Mouse (Mus musculus): Measurements from ENCODE around the gene Nr1i3. TPM values are rescaled to one million over a fixed set of nuclear protein-coding genes. Genes with fewer than 3 reads are reported as not detected.

Nr1i3 gene
- polyA plus RNA-seq (2014; fragmentation: Nextera tagmentation; extraction: Ambion mirVana) = 0.23 TPM in 1 of 2 replicates, not detected in the other

DNA sequence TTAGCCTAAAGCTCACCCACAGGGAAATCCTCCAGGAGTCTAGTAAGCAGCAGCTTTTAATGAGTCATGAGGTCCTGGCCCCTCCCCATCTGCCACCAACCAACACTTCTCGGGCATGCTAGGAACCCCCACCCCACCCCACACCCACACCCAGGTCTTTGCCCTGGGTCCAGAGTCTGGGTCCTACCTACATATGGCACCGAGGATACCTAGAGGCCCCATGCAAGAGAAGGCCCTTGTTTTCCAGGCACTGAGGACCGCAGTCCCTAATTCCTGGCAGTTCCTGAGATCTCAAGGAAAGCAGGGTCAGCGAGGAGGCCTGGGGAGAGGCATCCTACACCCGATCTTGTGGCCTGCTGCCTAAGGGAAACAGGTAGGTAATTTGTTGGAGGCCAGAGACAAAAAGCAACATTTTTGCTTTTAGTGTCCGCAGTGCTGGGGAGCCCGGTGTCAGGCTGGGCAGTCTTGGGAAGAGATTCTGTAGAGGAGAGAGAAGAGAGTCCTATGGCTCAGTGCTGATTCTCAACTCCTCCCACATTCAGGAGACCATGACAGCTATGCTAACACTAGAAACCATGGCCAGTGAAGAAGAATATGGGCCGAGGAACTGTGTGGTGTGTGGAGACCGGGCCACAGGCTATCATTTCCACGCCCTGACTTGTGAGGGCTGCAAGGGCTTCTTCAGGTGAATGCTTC, at the start of gene Nr1i3:
Gene Nr1i3 (plus strand): TSS at position 170 of the 696 bp plus-strand sequence.
- Histone ChIP-seq H3K4me3 (ENCODE audit: low read depth, low read length) (no peak within 1 kb of the TSS), H3K9ac (ENCODE audit: low read length) (no peak within 1 kb of the TSS), H3K9me3 (ENCODE audit: control insufficient read depth, low read length) (no peaks in the 10 kb centered on the region), H3K27ac (ENCODE audit: low read depth, low read length) (no peak within 1 kb of the TSS), H3K36me3 (ENCODE audit: control insufficient read depth, insufficient read depth, low read length) (no peaks in the 10 kb centered on the region), H3K4me1 (ENCODE audit: control insufficient read depth, insufficient read depth, low read length) (no peaks in the 10 kb centered on the region), H3K4me2 (ENCODE audit: low read depth) (no peak within 1 kb of the TSS), H3K27me3 (ENCODE audit: control insufficient read depth, insufficient read depth, low read length) (no peaks in the 10 kb centered on the region)
- DNase-seq (ENCODE audit: low spot score) (no peak), ATAC-seq (ENCODE audit: insufficient read depth, low FRiP score, low TSS enrichment) (no peak)
- 75% methylated on average over 10 of the region's 10 CpGs for WGBS

DNA sequence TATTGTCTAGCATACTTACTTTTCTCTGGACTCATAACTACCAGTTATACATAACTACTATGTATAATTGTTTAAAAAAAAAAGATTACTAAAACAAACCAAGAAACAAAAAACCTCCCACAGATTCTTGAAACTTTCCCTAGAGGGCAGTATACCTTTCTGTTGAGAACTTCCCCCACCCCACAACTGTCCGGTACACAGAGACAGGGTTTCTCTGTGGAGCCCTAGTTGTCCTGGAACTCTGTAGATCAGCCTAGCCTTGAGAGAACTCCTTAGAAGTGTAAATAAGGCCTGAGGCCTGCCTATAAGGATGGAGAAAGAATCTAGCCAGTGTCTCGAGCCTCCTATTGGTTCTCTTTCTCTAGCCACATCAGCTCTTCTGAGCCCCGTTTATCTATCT, 49.5 kb upstream of the Nr1i3 start:
- H3K27ac ChIP-seq (ENCODE audit: low read depth, low read length) = no peak overlapping the region
- no peak for ATAC-seq (ENCODE audit: insufficient read depth, low FRiP score, low TSS enrichment)
- H3K9me3 ChIP-seq (ENCODE audit: control insufficient read depth, low read length) = no peaks in the 10 kb centered on the region
- no peak overlapping the region for H3K4me2 ChIP-seq (ENCODE audit: low read depth)
- WGBS = 29% methylated on average over 3 of the region's 3 CpGs
- H3K9ac ChIP-seq (ENCODE audit: low read length) = no peak overlapping the region
- no peak overlapping the region for H3K4me3 ChIP-seq (ENCODE audit: low read depth, low read length)
- peaks cover 11% of the 10 kb centered on the region for H3K27me3 ChIP-seq (ENCODE audit: control insufficient read depth, insufficient read depth, low read length)
- H3K4me1 ChIP-seq (ENCODE audit: control insufficient read depth, insufficient read depth, low read length) = no peaks in the 10 kb centered on the region
- DNase-seq (ENCODE audit: low spot score) = no peak
- no peaks in the 10 kb centered on the region for H3K36me3 ChIP-seq (ENCODE audit: control insufficient read depth, insufficient read depth, low read length)

DNA sequence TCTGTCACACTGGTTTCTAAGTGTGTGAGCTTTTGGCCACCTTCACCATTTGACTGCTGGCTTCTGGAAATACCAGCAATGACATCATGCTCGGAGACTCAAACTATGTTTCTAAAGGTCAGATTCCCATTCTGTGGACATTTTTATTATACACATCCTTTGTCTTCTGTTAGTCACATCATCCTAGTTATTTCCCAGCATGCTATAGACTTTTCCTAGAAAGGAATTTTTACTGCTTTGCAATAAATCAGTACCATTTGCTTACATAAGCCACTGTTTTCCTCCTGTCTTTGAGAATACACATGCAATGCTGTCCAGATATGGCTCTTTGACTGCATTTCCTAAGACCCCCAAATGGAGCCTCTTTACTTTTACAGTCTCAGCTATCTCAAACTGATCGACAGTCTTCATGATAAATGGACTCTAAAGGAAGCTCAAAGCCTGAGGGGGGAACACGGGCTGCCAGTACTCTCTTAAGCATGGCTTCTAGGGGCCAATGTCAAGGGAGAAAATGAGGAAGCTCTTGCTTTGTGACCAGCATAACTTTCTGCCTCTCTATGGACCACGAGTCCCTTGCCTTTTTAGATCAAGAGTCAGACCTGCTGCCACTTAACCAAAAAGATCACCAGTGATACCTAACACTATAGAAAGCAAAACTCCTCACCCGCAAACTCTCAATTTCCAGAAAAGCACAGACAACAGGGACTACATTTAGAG, 48.0 kb upstream of the Nr1i3 start:
- no peaks in the 10 kb centered on the region for H3K9me3 ChIP-seq (ENCODE audit: control insufficient read depth, low read length)
- no peak overlapping the region for H3K4me3 ChIP-seq (ENCODE audit: low read depth, low read length)
- H3K27ac ChIP-seq (ENCODE audit: low read depth, low read length) = no peak overlapping the region
- no peak for ATAC-seq (ENCODE audit: insufficient read depth, low FRiP score, low TSS enrichment)
- no peaks in the 10 kb centered on the region for H3K36me3 ChIP-seq (ENCODE audit: control insufficient read depth, insufficient read depth, low read length)
- peaks cover 3% of the 10 kb centered on the region; the same call in 1 of the 2 replicates for H3K27me3 ChIP-seq (ENCODE audit: control insufficient read depth, insufficient read depth, low read length)
- no peaks in the 10 kb centered on the region for H3K4me1 ChIP-seq (ENCODE audit: control insufficient read depth, insufficient read depth, low read length)
- no peak for DNase-seq (ENCODE audit: low spot score)
- H3K4me2 ChIP-seq (ENCODE audit: low read depth) = no peak overlapping the region
- H3K9ac ChIP-seq (ENCODE audit: low read length) = no peak overlapping the region
- 77% methylated on average over 5 of the region's 5 CpGs for WGBS

DNA sequence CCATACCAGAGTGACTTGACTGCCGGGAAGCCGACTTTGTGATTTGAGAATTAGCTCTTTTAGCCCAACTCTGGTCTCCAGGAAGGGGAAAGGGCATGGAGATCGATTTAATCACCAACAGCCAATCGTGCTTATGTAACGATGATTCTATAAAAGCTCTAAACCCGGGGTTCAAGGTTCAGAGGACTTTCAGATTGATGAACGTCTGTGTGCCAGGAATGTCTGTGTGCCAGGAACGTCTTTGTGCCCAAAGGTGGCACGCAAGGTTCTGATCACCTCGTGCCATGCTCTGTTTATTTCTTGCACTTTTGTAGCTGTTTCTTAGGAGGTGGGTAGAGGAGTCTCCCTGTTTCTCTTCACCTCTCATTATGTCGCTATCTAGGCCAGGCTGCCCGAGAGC, 44.9 kb upstream of the Nr1i3 start:
- H3K27ac ChIP-seq (ENCODE audit: low read depth, low read length) = no peak overlapping the region
- H3K9ac ChIP-seq (ENCODE audit: low read length) = no peak overlapping the region
- H3K4me1 ChIP-seq (ENCODE audit: control insufficient read depth, insufficient read depth, low read length) = no peaks in the 10 kb centered on the region
- ATAC-seq (ENCODE audit: insufficient read depth, low FRiP score, low TSS enrichment) (no peak), DNase-seq (ENCODE audit: low spot score) (no peak)
- H3K36me3 ChIP-seq (ENCODE audit: control insufficient read depth, insufficient read depth, low read length) = no peaks in the 10 kb centered on the region
- no peaks in the 10 kb centered on the region for H3K9me3 ChIP-seq (ENCODE audit: control insufficient read depth, low read length)
- H3K4me2 ChIP-seq (ENCODE audit: low read depth) = no peak overlapping the region
- H3K4me3 ChIP-seq (ENCODE audit: low read depth, low read length) = no peak overlapping the region
- WGBS = 87% methylated on average over 12 of the region's 12 CpGs
- no peaks in the 10 kb centered on the region for H3K27me3 ChIP-seq (ENCODE audit: control insufficient read depth, insufficient read depth, low read length)

DNA sequence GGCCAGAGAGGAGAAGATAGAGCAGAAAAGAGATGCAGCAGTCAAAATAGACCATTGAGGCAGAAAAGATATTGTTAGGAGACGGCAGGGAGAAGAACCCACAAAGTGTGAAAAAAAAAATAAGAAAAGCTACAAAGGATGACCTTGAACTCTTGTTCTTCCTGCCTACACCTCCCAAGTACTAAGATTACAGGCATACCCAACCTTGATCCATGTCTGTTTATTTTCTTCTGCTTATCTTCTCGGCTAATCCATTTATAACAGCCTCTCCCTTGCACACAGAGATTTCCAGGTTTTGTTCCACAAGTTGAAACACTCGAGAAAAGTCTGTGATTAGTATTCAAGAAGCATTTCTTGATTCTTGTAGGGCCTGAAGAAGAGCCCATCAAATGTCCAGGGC, 43.9 kb upstream of the Nr1i3 start:
- ATAC-seq (ENCODE audit: insufficient read depth, low FRiP score, low TSS enrichment) = no peak
- DNase-seq (ENCODE audit: low spot score) = no peak
- 74% methylated on average over 3 of the region's 3 CpGs for WGBS
- H3K36me3 ChIP-seq (ENCODE audit: control insufficient read depth, insufficient read depth, low read length) = no peaks in the 10 kb centered on the region
- H3K27ac ChIP-seq (ENCODE audit: low read depth, low read length) = no peak overlapping the region
- no peak overlapping the region for H3K4me2 ChIP-seq (ENCODE audit: low read depth)
- H3K4me3 ChIP-seq (ENCODE audit: low read depth, low read length) = no peak overlapping the region
- H3K9me3 ChIP-seq (ENCODE audit: control insufficient read depth, low read length) = no peaks in the 10 kb centered on the region
- H3K9ac ChIP-seq (ENCODE audit: low read length) = no peak overlapping the region
- no peaks in the 10 kb centered on the region for H3K4me1 ChIP-seq (ENCODE audit: control insufficient read depth, insufficient read depth, low read length)
- no peaks in the 10 kb centered on the region for H3K27me3 ChIP-seq (ENCODE audit: control insufficient read depth, insufficient read depth, low read length)

DNA sequence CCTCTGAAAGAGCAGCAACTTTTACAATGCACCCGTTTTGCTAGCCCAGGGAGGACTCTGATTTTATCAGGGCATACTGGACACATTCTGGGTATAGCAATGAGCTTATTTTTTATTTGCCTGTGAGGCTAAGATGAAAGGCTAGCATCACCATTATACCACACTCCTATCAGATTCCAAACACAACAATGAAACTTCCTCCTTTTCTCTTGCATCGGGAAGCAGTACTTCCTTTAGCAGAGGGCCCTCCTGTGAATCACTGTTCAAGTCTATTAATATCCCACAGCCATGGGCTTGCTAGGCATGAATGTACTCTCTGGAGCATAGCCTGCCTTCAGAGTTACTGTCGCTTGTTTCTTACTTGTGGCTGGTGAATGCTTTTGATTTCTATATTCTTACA, 42.6 kb upstream of the Nr1i3 start:
- no peaks in the 10 kb centered on the region for H3K9me3 ChIP-seq (ENCODE audit: control insufficient read depth, low read length)
- ATAC-seq (ENCODE audit: insufficient read depth, low FRiP score, low TSS enrichment) (no peak), DNase-seq (ENCODE audit: low spot score) (no peak)
- H3K4me2 ChIP-seq (ENCODE audit: low read depth) = no peak overlapping the region
- no peaks in the 10 kb centered on the region for H3K36me3 ChIP-seq (ENCODE audit: control insufficient read depth, insufficient read depth, low read length)
- 72% methylated on average over 3 of the region's 3 CpGs for WGBS
- H3K27ac ChIP-seq (ENCODE audit: low read depth, low read length) = no peak overlapping the region
- no peak overlapping the region for H3K9ac ChIP-seq (ENCODE audit: low read length)
- H3K27me3 ChIP-seq (ENCODE audit: control insufficient read depth, insufficient read depth, low read length) = no peaks in the 10 kb centered on the region
- H3K4me1 ChIP-seq (ENCODE audit: control insufficient read depth, insufficient read depth, low read length) = no peaks in the 10 kb centered on the region
- no peak overlapping the region for H3K4me3 ChIP-seq (ENCODE audit: low read depth, low read length)

DNA sequence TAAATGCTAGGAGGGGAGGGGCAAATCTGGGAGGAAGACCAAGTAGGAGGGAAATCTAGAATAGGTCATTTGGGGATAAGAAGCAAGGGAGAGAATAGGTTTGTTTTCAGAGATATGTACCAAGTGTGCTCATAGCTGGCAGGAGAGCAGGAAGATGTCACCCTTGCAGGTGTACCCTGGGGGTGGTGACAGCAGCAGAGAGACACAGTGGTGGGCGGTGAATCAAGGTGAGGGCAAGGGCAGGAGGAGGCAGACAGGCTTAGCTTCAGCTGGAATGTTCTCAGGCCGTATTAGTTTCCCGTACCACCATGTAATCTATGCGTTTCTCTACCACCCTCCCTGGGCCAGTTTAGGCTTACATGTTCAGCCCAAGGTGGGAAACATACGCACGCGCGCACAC, 41.0 kb upstream of the Nr1i3 start:
- no peak overlapping the region for H3K9ac ChIP-seq (ENCODE audit: low read length)
- H3K27ac ChIP-seq (ENCODE audit: low read depth, low read length) = no peak overlapping the region
- no peaks in the 10 kb centered on the region for H3K4me1 ChIP-seq (ENCODE audit: control insufficient read depth, insufficient read depth, low read length)
- no peak for DNase-seq (ENCODE audit: low spot score)
- H3K4me3 ChIP-seq (ENCODE audit: low read depth, low read length) = no peak overlapping the region
- 93% methylated on average over 8 of the region's 8 CpGs for WGBS
- ATAC-seq (ENCODE audit: insufficient read depth, low FRiP score, low TSS enrichment) = no peak
- H3K27me3 ChIP-seq (ENCODE audit: control insufficient read depth, insufficient read depth, low read length) = no peaks in the 10 kb centered on the region
- H3K4me2 ChIP-seq (ENCODE audit: low read depth) = no peak overlapping the region
- H3K9me3 ChIP-seq (ENCODE audit: control insufficient read depth, low read length) = no peaks in the 10 kb centered on the region
- H3K36me3 ChIP-seq (ENCODE audit: control insufficient read depth, insufficient read depth, low read length) = no peaks in the 10 kb centered on the region

DNA sequence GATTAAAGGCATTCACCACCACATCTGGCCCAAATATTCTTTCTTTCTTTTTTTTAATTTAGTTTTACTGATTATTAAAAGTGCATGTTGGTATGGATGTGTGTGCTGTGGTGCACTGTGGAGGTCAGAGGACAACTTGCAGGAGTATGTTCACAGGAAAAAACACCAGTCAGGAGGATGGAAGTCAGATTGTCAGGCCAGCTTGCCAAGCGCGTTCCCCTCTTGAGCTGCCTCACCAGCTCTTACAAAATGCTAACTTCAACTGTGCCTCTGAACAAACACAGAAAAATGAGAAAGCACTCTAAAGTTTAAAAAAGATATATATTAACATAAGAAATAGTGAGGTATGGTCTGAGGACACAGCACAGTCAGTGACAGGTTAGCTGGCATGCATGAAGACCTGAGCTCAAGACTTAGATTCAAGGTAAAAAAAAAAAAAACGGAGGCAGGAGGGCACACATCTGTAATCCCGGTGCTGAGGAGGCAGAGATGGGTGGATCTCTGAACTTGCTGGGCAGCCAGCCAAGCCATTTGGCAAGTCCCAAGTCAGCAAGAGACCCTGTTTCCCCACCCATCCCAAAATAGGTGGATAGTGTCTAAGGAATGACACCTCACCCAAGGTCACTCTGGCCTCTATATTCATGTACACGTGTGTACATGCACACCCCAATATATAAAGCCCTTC, 34.1 kb upstream of the Nr1i3 start:
- Histone ChIP-seq H3K27ac (ENCODE audit: low read depth, low read length) (no peak overlapping the region), H3K4me3 (ENCODE audit: low read depth, low read length) (no peak overlapping the region), H3K36me3 (ENCODE audit: control insufficient read depth, insufficient read depth, low read length) (no peaks in the 10 kb centered on the region), H3K9ac (ENCODE audit: low read length) (no peak overlapping the region), H3K4me2 (ENCODE audit: low read depth) (no peak overlapping the region), H3K9me3 (ENCODE audit: control insufficient read depth, low read length) (no peaks in the 10 kb centered on the region), H3K27me3 (ENCODE audit: control insufficient read depth, insufficient read depth, low read length) (no peaks in the 10 kb centered on the region), H3K4me1 (ENCODE audit: control insufficient read depth, insufficient read depth, low read length) (no peaks in the 10 kb centered on the region)
- DNase-seq (ENCODE audit: low spot score) (no peak), ATAC-seq (ENCODE audit: insufficient read depth, low FRiP score, low TSS enrichment) (no peak)
- 87% methylated on average over 5 of the region's 5 CpGs for WGBS
